Mouse (Mus musculus): Measurements from ENCODE around the gene Akt2. TPM values are rescaled to one million over a fixed set of nuclear protein-coding genes. Genes with fewer than 3 reads are reported as not detected.

The Akt2 gene
- polyA plus RNA-seq, 1 experiment from 2014 or later = 35.8 TPM

DNA sequence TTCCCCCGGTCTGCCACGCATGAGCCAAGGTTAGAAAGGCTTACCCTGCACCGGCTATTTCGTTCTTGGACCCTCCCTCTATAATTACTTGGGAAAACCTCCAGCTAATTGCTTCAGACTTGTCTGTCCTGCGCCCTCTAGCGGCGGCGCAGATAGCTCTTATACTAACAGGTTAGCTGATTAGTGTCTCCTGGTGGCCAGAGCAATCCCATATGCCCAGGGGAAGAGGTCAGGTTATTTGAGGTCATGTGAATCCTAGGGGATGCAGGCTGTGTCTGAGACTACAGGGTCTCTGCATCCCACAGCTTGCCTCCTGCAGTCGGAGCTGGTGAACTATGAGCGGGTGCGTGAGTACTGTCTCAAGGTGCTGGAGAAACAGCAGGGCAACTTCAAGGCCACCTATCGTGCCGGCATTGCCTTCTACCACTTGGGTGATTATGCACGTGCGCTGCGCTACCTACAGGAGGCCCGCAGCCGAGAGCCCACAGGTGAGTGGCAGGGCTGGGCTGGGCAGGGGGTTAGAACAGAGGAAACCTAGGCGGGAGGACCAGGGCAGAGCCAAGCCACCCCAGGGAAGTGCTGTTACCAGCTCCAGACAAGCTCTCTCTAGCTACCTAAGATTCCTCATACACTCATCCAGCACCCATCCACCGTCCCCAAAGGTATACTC is 63.4 kb downstream of the Akt2 start:
- H3K27me3 ChIP-seq (replicated peaks; ENCODE audit: control insufficient read depth, insufficient read depth, low read length) = peaks cover 25% of the 10 kb centered on the region
- H3K36me3 ChIP-seq (ENCODE audit: control insufficient read depth, insufficient read depth) = no peaks in the 10 kb centered on the region
- TF ChIP-seq CTCF (IDR thresholded peaks at IDR 0.05; ENCODE audit: low read depth) = peak; percentile 65
- WGBS = 62% methylated on average over 20 of the region's 20 CpGs
- H3K9me3 ChIP-seq (ENCODE audit: control insufficient read depth) = no peaks in the 10 kb centered on the region
- no peaks in the 10 kb centered on the region for H3K4me1 ChIP-seq (replicated peaks; ENCODE audit: control insufficient read depth, insufficient read depth, low read length)
- no peak overlapping the region for H3K4me3 ChIP-seq (ENCODE audit: low read depth, low read length)
- H3K27ac ChIP-seq (ENCODE audit: low read depth, low read length) = no peak overlapping the region
- ATAC-seq = no peak
- H3K4me2 ChIP-seq (replicated peaks; ENCODE audit: low read depth) = no peak overlapping the region
- no peak overlapping the region for H3K9ac ChIP-seq (ENCODE audit: low read depth, low read length)

DNA sequence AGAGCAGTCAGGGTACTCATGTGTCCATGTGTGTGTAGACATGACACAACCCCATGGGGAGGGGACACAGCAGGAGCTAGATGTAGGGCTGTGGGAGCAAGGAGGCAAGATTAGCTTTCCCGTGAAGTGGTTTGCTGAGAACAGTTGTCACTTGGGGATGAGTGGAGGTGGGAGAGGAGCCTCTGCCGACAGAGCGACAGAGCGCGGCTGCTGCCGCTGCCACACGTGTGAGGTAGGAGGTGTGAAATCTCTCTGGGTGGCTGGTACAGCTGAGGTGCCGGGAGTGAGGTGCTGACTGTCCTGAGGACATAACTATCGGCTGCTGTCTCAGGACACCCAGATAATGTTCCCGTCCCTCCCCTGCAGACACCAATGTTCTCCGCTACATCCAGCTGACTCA is 64.2 kb downstream of the Akt2 start:
- Histone ChIP-seq H3K4me1 (replicated peaks; ENCODE audit: control insufficient read depth, insufficient read depth, low read length) (no peaks in the 10 kb centered on the region), H3K4me2 (replicated peaks; ENCODE audit: low read depth) (no peak overlapping the region), H3K36me3 (ENCODE audit: control insufficient read depth, insufficient read depth) (no peaks in the 10 kb centered on the region), H3K27ac (ENCODE audit: low read depth, low read length) (no peak overlapping the region), H3K9ac (ENCODE audit: low read depth, low read length) (no peak overlapping the region), H3K27me3 (replicated peaks; ENCODE audit: control insufficient read depth, insufficient read depth, low read length) (peaks cover 25% of the 10 kb centered on the region), H3K4me3 (ENCODE audit: low read depth, low read length) (no peak overlapping the region), H3K9me3 (ENCODE audit: control insufficient read depth) (no peaks in the 10 kb centered on the region)
- WGBS = 62% methylated on average over 11 of the region's 11 CpGs
- TF ChIP-seq CTCF (IDR thresholded peaks at IDR 0.05; ENCODE audit: low read depth) = no peak
- ATAC-seq = no peak

DNA sequence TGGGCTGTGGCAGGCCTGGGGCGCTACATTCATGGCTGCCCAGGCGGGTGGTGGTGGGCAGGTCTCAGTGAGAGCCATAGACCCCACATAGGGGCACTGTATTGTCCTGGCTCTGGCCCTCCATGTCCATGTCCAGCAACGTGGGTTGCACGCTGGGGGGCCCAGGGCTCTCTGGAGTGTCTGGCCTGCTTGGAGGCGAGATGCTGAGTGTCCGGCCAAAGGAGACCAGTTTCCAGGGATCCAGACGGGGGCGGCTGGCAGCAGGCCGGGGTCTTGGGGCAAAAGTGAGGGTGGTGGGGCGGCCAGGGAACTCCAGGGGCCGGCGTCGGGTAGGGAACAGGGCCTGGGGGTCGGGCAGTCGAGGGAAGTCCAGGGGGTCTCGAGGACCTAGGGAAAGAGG is 65.2 kb downstream of the Akt2 start:
- ATAC-seq = no peak
- no peaks in the 10 kb centered on the region for H3K9me3 ChIP-seq (ENCODE audit: control insufficient read depth)
- H3K27me3 ChIP-seq (replicated peaks; ENCODE audit: control insufficient read depth, insufficient read depth, low read length) = peaks cover 25% of the 10 kb centered on the region
- WGBS = 92% methylated on average over 16 of the region's 16 CpGs
- H3K4me2 ChIP-seq (replicated peaks; ENCODE audit: low read depth) = no peak overlapping the region
- H3K36me3 ChIP-seq (ENCODE audit: control insufficient read depth, insufficient read depth) = 0 out of 2 replicates have a peak, but pooled peaks cover 5% of the 10 kb centered on the region
- no peaks in the 10 kb centered on the region for H3K4me1 ChIP-seq (replicated peaks; ENCODE audit: control insufficient read depth, insufficient read depth, low read length)
- TF ChIP-seq CTCF (IDR thresholded peaks at IDR 0.05; ENCODE audit: low read depth) = no peak
- H3K4me3 ChIP-seq (ENCODE audit: low read depth, low read length) = no peak overlapping the region
- H3K9ac ChIP-seq (ENCODE audit: low read depth, low read length) = no peak overlapping the region
- H3K27ac ChIP-seq (ENCODE audit: low read depth, low read length) = no peak overlapping the region

DNA sequence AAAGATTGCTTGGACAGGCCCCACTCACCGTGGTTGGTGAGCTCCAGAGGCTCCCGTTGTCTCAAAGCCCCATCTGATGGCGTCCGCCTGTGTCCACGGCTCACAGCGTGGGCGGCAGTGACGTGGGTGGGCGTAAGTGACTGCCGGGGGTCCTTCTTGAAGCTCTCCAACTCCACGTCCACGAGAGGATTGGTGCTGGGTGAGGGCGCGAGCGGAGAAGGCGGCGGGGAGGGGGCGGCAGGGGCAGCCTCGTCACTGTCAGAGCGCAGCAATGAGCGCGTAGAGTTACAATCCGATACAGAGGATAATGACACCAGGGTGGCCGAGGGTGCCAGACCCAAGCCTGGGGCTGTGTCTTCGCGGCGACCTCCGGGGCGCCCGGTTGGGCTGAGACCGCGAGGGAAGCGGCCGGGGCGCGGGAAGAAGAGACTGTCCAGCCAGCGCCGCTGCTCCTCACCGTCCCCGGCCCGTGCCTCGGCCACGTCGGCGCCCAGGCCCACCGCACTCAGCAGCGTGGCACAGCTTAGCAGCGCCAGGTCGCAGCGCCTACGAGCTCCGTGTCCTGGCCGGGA is 66.6 kb downstream of the Akt2 start:
- Histone ChIP-seq H3K36me3 (ENCODE audit: control insufficient read depth, insufficient read depth) (0 out of 2 replicates have a peak, but pooled peaks cover 5% of the 10 kb centered on the region), H3K27ac (ENCODE audit: low read depth, low read length) (no peak overlapping the region), H3K4me2 (replicated peaks; ENCODE audit: low read depth) (no peak overlapping the region), H3K4me3 (ENCODE audit: low read depth, low read length) (no peak overlapping the region), H3K9ac (ENCODE audit: low read depth, low read length) (no peak overlapping the region), H3K9me3 (ENCODE audit: control insufficient read depth) (no peaks in the 10 kb centered on the region), H3K4me1 (replicated peaks; ENCODE audit: control insufficient read depth, insufficient read depth, low read length) (no peaks in the 10 kb centered on the region), H3K27me3 (replicated peaks; ENCODE audit: control insufficient read depth, insufficient read depth, low read length) (peaks cover 20% of the 10 kb centered on the region)
- WGBS = 42% methylated on average over 53 of the region's 53 CpGs
- no peak for ATAC-seq
- no peak for TF ChIP-seq CTCF (IDR thresholded peaks at IDR 0.05; ENCODE audit: low read depth)

DNA sequence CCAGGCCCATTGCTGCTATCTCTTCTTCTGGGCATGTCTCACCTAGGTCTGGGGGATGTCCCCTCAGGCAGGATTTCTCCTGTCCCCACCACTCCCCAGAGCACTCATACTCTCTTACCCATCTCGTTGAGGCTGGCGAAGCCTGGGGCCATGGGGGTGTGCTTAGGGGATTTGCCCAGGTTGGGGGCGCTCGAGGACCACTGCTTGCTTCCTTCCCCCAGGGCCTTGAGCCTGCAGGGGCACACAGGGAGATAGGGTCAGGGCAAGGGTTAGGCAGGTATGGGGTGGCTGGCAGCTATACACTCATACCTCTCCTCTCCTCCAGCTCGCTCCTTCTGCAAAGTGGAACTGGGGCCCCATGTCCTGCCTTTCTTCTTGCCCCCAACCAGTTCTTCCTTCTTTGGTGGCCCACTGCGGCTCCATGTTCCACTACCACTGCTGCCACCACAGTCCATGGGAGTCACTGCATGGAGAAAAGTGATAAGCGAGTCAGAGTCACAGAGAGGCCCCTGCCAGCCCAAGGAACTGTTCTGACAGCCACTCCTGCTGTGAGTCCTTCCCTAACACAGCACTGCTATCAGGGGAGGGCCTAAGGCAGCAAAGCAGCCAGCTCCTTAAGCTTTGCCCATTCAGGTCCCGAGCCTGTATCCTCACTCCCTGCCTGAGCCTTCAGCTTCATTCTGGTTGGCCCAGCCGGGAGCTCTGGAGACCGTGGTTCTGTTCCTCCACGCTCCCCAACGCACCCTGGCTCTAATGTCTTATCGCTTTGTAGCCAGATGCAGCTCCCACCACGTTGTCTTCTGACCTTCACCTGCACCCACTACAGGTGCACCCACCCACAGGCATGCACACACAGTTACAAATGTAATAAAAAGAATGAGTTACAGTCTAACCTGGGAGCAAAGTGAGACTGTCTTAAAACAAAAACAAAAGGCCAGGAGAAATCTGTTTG is 67.6 kb downstream of the Akt2 start:
- H3K9me3 ChIP-seq (ENCODE audit: control insufficient read depth) = no peaks in the 10 kb centered on the region
- 63% methylated on average over 14 of the region's 14 CpGs for WGBS
- no peak overlapping the region for H3K9ac ChIP-seq (ENCODE audit: low read depth, low read length)
- H3K27ac ChIP-seq (ENCODE audit: low read depth, low read length) = no peak overlapping the region
- no peaks in the 10 kb centered on the region for H3K4me1 ChIP-seq (replicated peaks; ENCODE audit: control insufficient read depth, insufficient read depth, low read length)
- no peak for ATAC-seq
- no peak overlapping the region for H3K4me2 ChIP-seq (replicated peaks; ENCODE audit: low read depth)
- H3K36me3 ChIP-seq (ENCODE audit: control insufficient read depth, insufficient read depth) = 0 out of 2 replicates have a peak, but pooled peaks cover 5% of the 10 kb centered on the region
- no peak overlapping the region for H3K4me3 ChIP-seq (ENCODE audit: low read depth, low read length)
- H3K27me3 ChIP-seq (replicated peaks; ENCODE audit: control insufficient read depth, insufficient read depth, low read length) = peaks cover 11% of the 10 kb centered on the region
- TF ChIP-seq CTCF (IDR thresholded peaks at IDR 0.05; ENCODE audit: low read depth) = no peak

DNA sequence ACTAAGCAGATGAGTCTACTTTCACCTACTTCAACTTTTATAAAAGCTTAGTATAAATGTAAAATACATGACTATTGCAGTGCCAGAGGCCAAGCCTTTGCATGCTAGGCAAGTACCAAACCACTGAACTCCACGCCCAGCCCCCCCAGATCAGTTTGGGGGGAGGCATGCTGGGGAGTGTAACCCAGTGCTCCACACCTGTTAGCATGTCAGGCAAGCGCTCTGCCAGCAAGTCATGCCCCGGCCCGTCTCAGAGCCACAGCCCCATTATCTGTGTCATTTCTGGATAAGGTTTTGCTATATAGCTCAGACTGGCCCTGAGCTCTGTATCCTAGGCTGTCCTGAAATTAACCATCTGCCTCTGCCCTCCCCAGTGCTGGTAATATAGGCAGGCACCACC is 70.7 kb downstream of the Akt2 start:
- no peak overlapping the region for H3K4me2 ChIP-seq (replicated peaks; ENCODE audit: low read depth)
- WGBS = 86% methylated on average over 4 of the region's 4 CpGs

More for the DNA sequence above, 70.7 kb downstream of the Akt2 start:
- no peaks in the 10 kb centered on the region for H3K27me3 ChIP-seq (replicated peaks; ENCODE audit: control insufficient read depth, insufficient read depth, low read length)
- no peak for ATAC-seq
- H3K9me3 ChIP-seq (ENCODE audit: control insufficient read depth) = no peaks in the 10 kb centered on the region
- H3K27ac ChIP-seq (ENCODE audit: low read depth, low read length) = no peak overlapping the region
- H3K36me3 ChIP-seq (ENCODE audit: control insufficient read depth, insufficient read depth) = 0 out of 2 replicates have a peak, but pooled peaks cover 8% of the 10 kb centered on the region
- no peak for TF ChIP-seq CTCF (IDR thresholded peaks at IDR 0.05; ENCODE audit: low read depth)
- no peak overlapping the region for H3K4me3 ChIP-seq (ENCODE audit: low read depth, low read length)
- H3K4me1 ChIP-seq (replicated peaks; ENCODE audit: control insufficient read depth, insufficient read depth, low read length) = no peaks in the 10 kb centered on the region
- H3K9ac ChIP-seq (ENCODE audit: low read depth, low read length) = no peak overlapping the region

Data from intestine, postnatal 0 days (tissue).